Mouse (Mus musculus) G1E-ER4 (cell line): ENCODE measurements around the gene Rpl3. TPM values are rescaled to one million over a fixed set of nuclear protein-coding genes. Genes with fewer than 3 reads are reported as not detected.

Experiments used
- GATA1 ChIP-seq: IDR thresholded peaks from one replicate; pipeline ENCODE4 v1.8.0; 2012; ENCODE audit warnings: low read length, inconsistent platforms
- polyA plus RNA-seq: library from polyadenylated mRNA; stranded (reverse); fragments of >175 nt; gene quantifications from 2 replicates; pipeline ENCODE4 v1.2.3, GENCODE M21; 2012

Gene Rpl3
- polyA plus RNA-seq, 1 experiment, result 41.0 TPM

- no peak for TF ChIP-seq GATA1
These were observed 26.3 kb downstream of the Rpl3 start for GRCm38 (mm10) chr15:80065414-80065813.

- TF ChIP-seq GATA1, result no peak
These were observed 26.7 kb downstream of the Rpl3 start for GRCm38 (mm10) chr15:80064965-80065364.

- TF ChIP-seq GATA1, result no peak
These were observed 28.8 kb downstream of the Rpl3 start for GRCm38 (mm10) chr15:80062821-80063220.

- TF ChIP-seq GATA1, result no peak
These were observed 29.3 kb downstream of the Rpl3 start for GRCm38 (mm10) chr15:80062339-80062738.

- TF ChIP-seq GATA1, result no peak
These were observed 30.6 kb downstream of the Rpl3 start for GRCm38 (mm10) chr15:80061071-80061550.

GRCm38 (mm10) chr15:80060356-80061070, 31.2 kb downstream of the Rpl3 start:
- no peak for TF ChIP-seq GATA1

- no peak for TF ChIP-seq GATA1
These were observed 32.1 kb downstream of the Rpl3 start for GRCm38 (mm10) chr15:80059606-80060005.

GRCm38 (mm10) chr15:80058151-80058550, 33.5 kb downstream of the Rpl3 start:
- TF ChIP-seq GATA1, result no peak

GRCm38 (mm10) chr15:80054034-80054710, 37.5 kb downstream of the Rpl3 start:
- TF ChIP-seq GATA1, result no peak

- TF ChIP-seq GATA1, result no peak
These were observed 38.2 kb downstream of the Rpl3 start for GRCm38 (mm10) chr15:80053381-80054033.

- TF ChIP-seq GATA1, result no peak
These were observed 39.9 kb downstream of the Rpl3 start for GRCm38 (mm10) chr15:80051782-80052181.

GRCm38 (mm10) chr15:80051092-80051761, 40.4 kb downstream of the Rpl3 start:
- no peak for TF ChIP-seq GATA1

- TF ChIP-seq GATA1, result no peak
These were observed 41.6 kb downstream of the Rpl3 start for GRCm38 (mm10) chr15:80050093-80050492.

- no peak for TF ChIP-seq GATA1
These were observed 43.7 kb downstream of the Rpl3 start for GRCm38 (mm10) chr15:80047973-80048372.

GRCm38 (mm10) chr15:80047242-80047641, 44.4 kb downstream of the Rpl3 start:
- no peak for TF ChIP-seq GATA1

GRCm38 (mm10) chr15:80045749-80046148, 45.9 kb downstream of the Rpl3 start:
- no peak for TF ChIP-seq GATA1

GRCm38 (mm10) chr15:80044249-80044648, 47.4 kb downstream of the Rpl3 start:
- no peak for TF ChIP-seq GATA1
